Mouse (Mus musculus) ES-Bruce4 (cell line): ENCODE results near the gene Gm14288. TPM values are rescaled to one million over a fixed set of nuclear protein-coding genes. Genes with fewer than 3 reads are reported as not detected.
"Not testable (repeated sequence)": the region's sequence is repeated elsewhere in the genome, so short reads cannot be mapped to it uniquely, and the experiment has no call there.

Experiments
- H3K27ac ChIP-seq: 2 replicates; pipeline ENCODE4 v1.5.1; 2012; ENCODE audit warnings: low read length, inconsistent platforms; ENCODE audit not compliant: insufficient read depth
- H3K27me3 ChIP-seq: 2 replicates; pipeline ENCODE4 v1.6.1; 2012; ENCODE audit warnings: mild to moderate bottlenecking, low read length, inconsistent platforms; ENCODE audit not compliant: control insufficient read depth, poor library complexity, insufficient read depth, severe bottlenecking
- H3K36me3 ChIP-seq: 2 replicates; pipeline ENCODE4 v1.6.1; 2012; ENCODE audit warnings: inconsistent platforms, mild to moderate bottlenecking, low read length, moderate library complexity; ENCODE audit not compliant: control insufficient read depth, poor library complexity, insufficient read depth, severe bottlenecking
- H3K4me1 ChIP-seq: one replicate; pipeline ENCODE4 v1.8.1; 2011; ENCODE audit warnings: low read length; ENCODE audit not compliant: control insufficient read depth, insufficient read depth
- H3K4me3 ChIP-seq: 2 replicates; pipeline ENCODE4 v1.5.1; 2011; ENCODE audit warnings: low read depth, mild to moderate bottlenecking, low read length
- H3K9ac ChIP-seq: 2 replicates; pipeline ENCODE4 v1.6.1; 2012; ENCODE audit warnings: low read depth, mild to moderate bottlenecking, inconsistent platforms; ENCODE audit not compliant: poor library complexity, severe bottlenecking
- H3K9me3 ChIP-seq: replicated peaks from 2 replicates; pipeline ENCODE4 v1.6.1; 2012; ENCODE audit warnings: mild to moderate bottlenecking, low read length, inconsistent platforms; ENCODE audit not compliant: control insufficient read depth, poor library complexity, insufficient read depth, severe bottlenecking
- polyA plus RNA-seq: library from polyadenylated mRNA; stranded (reverse); fragments of >200 nt; gene quantifications from 2 replicates; pipeline ENCODE4 v1.2.4, GENCODE M21; 2011; ENCODE audit warnings: low read depth; ENCODE audit not compliant: missing spikeins, insufficient read depth, insufficient read length

Gm14288 gene
- not detected in 2 replicates for polyA plus RNA-seq

DNA sequence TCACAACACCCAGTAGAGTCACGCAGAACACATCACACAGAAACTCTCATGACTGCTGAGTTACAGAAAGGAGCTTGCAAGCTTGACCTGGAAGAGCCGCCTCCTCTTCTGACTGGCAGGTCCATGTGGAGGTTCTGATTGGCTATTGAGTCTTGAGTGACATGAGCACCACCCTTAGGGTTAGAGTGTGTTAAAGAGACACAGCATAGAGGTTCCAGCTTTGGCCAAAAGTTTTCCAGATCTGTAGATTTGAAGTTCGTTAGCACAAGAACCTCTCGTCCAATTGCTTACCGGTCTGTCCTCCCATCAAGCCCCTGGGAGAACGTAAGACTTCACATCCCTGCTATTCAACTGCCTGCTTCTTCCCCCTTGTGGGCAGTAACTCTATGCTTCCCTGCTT, at the start of gene Gm14288:
Gene Gm14288, minus strand, starts transcription at position 101 of the 400 bp plus-strand sequence.
- H3K27me3 ChIP-seq, H3K36me3 ChIP-seq, H3K9ac ChIP-seq, H3K4me1 ChIP-seq, H3K27ac ChIP-seq, H3K4me3 ChIP-seq, H3K9me3 ChIP-seq: not testable (repeated sequence)

GRCm38 (mm10) chr2:175741237-175741636, 59.7 kb downstream of the Gm14288 start, which contains the start of gene Gm2007:
Gene Gm2007, plus strand, starts transcription at chr2:175741537.
- not testable (repeated sequence) for H3K4me1 ChIP-seq, H3K9ac ChIP-seq, H3K4me3 ChIP-seq, H3K36me3 ChIP-seq, H3K27ac ChIP-seq, H3K9me3 ChIP-seq, H3K27me3 ChIP-seq

Other genes starting within 250 kb of the Gm14288 start
- gene Gm11007, start 157.1 kb downstream of the Gm14288 start, polyA plus RNA-seq = not detected in 2 replicates
- gene Zfp969, start 97.4 kb downstream of the Gm14288 start, polyA plus RNA-seq = 4.7 TPM in 1 of 2 replicates, not detected in the other
- not detected in 2 replicates for gene Gm2007, start 59.6 kb downstream of the Gm14288 start, polyA plus RNA-seq
- gene Gm6710, start 68.1 kb upstream of the Gm14288 start, polyA plus RNA-seq = 10.1 and 14.4 TPM in 2 replicates
- gene Zfp966, start 130.0 kb upstream of the Gm14288 start, polyA plus RNA-seq = 21.3 and 23.8 TPM in 2 replicates
- gene Gm2026, start 164.2 kb upstream of the Gm14288 start, polyA plus RNA-seq = 1.8 and 6.6 TPM in 2 replicates